Mouse (Mus musculus): ENCODE measurements around the gene Smyd3. TPM values are rescaled to one million over a fixed set of nuclear protein-coding genes. Genes with fewer than 3 reads are reported as not detected.

Smyd3 gene
- polyA plus RNA-seq, 1 experiment, result 40.2 TPM

DNA sequence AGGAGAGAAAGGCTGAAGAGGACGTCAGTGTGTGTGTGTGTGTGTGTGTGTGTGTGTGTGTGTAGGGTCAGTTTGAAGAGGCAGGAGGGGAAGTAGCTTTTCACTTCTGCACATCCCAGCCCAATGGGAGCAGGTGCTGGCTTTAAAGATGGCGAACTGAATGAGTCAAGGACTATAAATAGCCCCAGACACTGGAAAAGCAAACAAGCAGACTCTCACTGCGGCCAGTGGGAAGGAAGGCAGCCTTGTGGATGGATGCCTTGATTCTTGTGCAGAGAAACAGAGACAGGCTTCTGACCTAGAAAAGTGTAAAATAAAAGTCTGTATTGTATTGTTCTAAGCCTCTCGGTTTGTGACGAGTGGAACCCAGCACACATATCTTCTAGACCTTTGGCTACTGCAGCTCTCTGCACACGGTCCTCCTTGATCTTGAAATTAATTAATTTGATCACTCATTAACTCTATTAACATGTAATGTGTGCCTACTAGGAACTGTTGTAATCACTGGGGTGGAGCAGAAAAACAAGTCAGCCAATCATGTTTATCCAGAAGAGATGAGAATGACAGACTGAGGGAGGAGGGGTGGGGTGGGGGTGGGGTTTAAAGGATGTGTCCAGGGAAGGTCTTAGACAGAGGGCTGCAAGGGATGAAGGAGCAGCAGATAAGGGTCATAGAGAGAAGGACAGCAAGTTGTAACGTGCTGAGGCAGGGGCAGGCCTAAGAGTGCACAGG is 463.3 kb downstream of the Smyd3 start:
- H3K4me1 ChIP-seq (ENCODE audit: control insufficient read depth, insufficient read depth, low read length), result no peaks in the 10 kb centered on the region
- no peak overlapping the region for H3K9ac ChIP-seq (ENCODE audit: low read depth, poor library complexity, severe bottlenecking)
- H3K36me3 ChIP-seq (ENCODE audit: control insufficient read depth, insufficient read depth, low read length, poor library complexity, severe bottlenecking), result no peaks in the 10 kb centered on the region
- H3K9me3 ChIP-seq (replicated peaks; ENCODE audit: control insufficient read depth, insufficient read depth, low read length, poor library complexity, severe bottlenecking), result no peaks in the 10 kb centered on the region
- TF ChIP-seq CTCF (IDR thresholded peaks at IDR 0.05; ENCODE audit: low read depth, low read length), result no peak
- no peak for TF ChIP-seq POLR2A (IDR thresholded peaks at IDR 0.05; ENCODE audit: insufficient read depth, low read length)
- no peak for TF ChIP-seq EP300 (IDR thresholded peaks at IDR 0.05; ENCODE audit: insufficient read depth, low read depth, low read length)
- no peaks in the 10 kb centered on the region for H3K27me3 ChIP-seq (ENCODE audit: control insufficient read depth, insufficient read depth, low read length, poor library complexity, severe bottlenecking)
- H3K4me3 ChIP-seq (ENCODE audit: low read depth, low read length), result no peak overlapping the region
- H3K27ac ChIP-seq (ENCODE audit: insufficient read depth, low read length), result no peak overlapping the region

DNA sequence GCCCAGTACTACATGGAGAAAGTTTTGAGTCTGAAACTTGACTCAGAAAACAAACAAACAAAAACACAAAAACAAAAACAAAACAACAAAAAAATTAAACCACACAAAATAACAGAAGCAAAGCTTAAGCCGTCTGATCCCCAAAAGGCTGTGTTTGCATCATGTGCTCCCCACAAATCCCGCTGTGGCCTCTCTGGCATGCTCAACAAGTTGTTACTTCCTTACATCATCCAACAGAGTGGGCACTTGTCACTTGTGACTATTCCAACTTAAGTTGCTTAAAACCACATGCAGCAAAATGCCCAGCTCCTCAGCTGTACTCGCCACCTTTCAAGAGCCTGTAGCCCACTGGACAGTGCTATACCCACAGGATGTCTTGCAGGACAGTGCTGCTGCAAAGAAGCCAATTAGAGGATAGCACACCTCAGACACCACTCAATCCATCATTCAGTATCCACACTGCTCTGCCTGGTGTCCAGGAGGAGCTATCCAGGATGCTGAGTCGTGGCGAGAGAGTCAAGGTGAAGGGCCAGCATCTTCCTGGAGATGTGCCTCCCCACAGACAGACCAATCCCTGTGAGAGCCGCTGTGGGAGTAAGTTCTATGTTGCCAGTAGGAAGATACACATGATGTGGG is 465.2 kb downstream of the Smyd3 start:
- Histone ChIP-seq H3K4me1 (ENCODE audit: control insufficient read depth, insufficient read depth, low read length) (no peaks in the 10 kb centered on the region), H3K9ac (ENCODE audit: low read depth, poor library complexity, severe bottlenecking) (no peak overlapping the region), H3K4me3 (ENCODE audit: low read depth, low read length) (no peak overlapping the region), H3K36me3 (ENCODE audit: control insufficient read depth, insufficient read depth, low read length, poor library complexity, severe bottlenecking) (no peaks in the 10 kb centered on the region), H3K9me3 (replicated peaks; ENCODE audit: control insufficient read depth, insufficient read depth, low read length, poor library complexity, severe bottlenecking) (no peaks in the 10 kb centered on the region), H3K27ac (ENCODE audit: insufficient read depth, low read length) (no peak overlapping the region), H3K27me3 (ENCODE audit: control insufficient read depth, insufficient read depth, low read length, poor library complexity, severe bottlenecking) (no peaks in the 10 kb centered on the region)
- TF ChIP-seq POLR2A (IDR thresholded peaks at IDR 0.05; ENCODE audit: insufficient read depth, low read length), result no peak
- no peak for TF ChIP-seq EP300 (IDR thresholded peaks at IDR 0.05; ENCODE audit: insufficient read depth, low read depth, low read length)
- no peak for TF ChIP-seq CTCF (IDR thresholded peaks at IDR 0.05; ENCODE audit: low read depth, low read length)

DNA sequence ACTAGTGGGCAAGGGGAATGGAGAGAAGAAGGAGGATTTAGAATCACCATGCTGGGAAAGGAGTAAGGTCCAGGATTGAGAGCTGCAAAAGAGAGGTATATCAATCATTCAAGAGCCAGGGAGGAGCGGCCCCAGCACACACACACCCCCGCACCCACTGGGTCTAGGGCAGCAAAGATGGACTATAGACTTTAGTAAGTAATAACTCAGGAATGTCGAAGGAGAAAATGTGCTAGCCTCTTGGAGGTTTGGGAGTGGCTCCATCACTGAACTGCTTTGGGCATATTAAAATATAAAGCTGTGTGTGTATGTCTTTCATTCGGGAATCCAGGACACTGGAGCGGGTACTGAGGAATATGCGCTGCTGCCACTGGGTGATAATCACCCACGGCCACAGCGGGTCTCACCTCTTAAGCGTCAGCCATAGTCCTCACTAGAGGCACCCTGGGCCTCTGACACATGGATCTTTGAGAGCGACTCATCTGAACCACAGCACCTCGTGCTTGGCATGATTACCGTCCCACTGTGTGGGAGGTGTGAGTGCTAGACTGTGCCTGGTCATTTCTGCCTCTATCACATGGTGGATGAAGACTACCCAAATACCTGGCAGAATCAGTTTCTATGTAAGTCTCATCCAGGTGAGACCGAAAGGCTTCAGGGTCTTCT is 469.8 kb downstream of the Smyd3 start:
- H3K36me3 ChIP-seq (ENCODE audit: control insufficient read depth, insufficient read depth, low read length, poor library complexity, severe bottlenecking), result no peaks in the 10 kb centered on the region
- H3K9ac ChIP-seq (ENCODE audit: low read depth, poor library complexity, severe bottlenecking), result no peak overlapping the region
- H3K4me3 ChIP-seq (ENCODE audit: low read depth, low read length), result no peak overlapping the region
- no peak overlapping the region for H3K27ac ChIP-seq (ENCODE audit: insufficient read depth, low read length)
- H3K4me1 ChIP-seq (ENCODE audit: control insufficient read depth, insufficient read depth, low read length), result no peaks in the 10 kb centered on the region
- H3K27me3 ChIP-seq (ENCODE audit: control insufficient read depth, insufficient read depth, low read length, poor library complexity, severe bottlenecking), result no peaks in the 10 kb centered on the region
- no peaks in the 10 kb centered on the region for H3K9me3 ChIP-seq (replicated peaks; ENCODE audit: control insufficient read depth, insufficient read depth, low read length, poor library complexity, severe bottlenecking)
- TF ChIP-seq CTCF (IDR thresholded peaks at IDR 0.05; ENCODE audit: low read depth, low read length), result no peak
- no peak for TF ChIP-seq EP300 (IDR thresholded peaks at IDR 0.05; ENCODE audit: insufficient read depth, low read depth, low read length)
- no peak for TF ChIP-seq POLR2A (IDR thresholded peaks at IDR 0.05; ENCODE audit: insufficient read depth, low read length)

DNA sequence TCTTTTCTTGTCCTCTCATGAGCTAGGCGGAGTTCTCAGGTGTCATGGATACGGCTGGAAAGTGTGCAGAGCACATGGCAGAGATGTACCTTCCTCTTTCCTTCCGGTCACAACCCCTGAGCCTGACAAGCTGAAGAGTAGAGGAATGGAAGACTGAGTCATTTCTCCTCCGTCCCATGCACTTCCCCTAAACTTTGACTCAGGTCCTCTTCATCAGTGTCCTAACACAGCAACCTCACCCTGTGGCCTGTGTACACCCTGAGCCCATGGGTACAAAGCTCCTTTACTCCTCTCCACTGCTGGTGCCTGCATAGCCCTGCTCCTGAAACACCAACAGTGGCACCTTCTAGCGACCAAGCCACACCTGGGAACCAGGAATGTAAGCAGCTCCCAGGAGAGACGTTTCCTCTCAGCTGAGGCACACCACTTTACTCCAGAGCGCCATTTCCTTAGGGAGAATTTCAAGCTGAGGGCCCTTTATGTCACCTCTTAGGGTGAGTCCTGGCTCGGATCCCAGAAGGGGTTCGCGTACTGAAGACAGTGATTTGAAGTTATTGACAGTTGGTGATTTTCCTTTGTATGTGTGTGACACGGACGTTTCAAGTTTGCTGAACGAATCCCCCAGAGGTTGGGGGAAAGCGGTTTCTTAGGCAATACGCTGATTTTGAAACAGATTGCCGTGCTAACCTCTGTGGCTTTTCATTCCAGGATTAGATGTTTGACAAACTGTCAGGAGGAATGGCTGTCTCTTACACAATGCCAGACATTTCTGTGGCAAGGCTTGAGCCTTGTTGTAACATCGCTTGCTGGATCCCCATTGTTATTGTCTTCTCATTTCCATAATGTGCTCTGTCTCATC is 471.8 kb downstream of the Smyd3 start:
- no peak overlapping the region for H3K9ac ChIP-seq (ENCODE audit: low read depth, poor library complexity, severe bottlenecking)
- no peaks in the 10 kb centered on the region for H3K36me3 ChIP-seq (ENCODE audit: control insufficient read depth, insufficient read depth, low read length, poor library complexity, severe bottlenecking)
- no peaks in the 10 kb centered on the region for H3K27me3 ChIP-seq (ENCODE audit: control insufficient read depth, insufficient read depth, low read length, poor library complexity, severe bottlenecking)
- H3K27ac ChIP-seq (ENCODE audit: insufficient read depth, low read length), result no peak overlapping the region
- no peak overlapping the region for H3K4me3 ChIP-seq (ENCODE audit: low read depth, low read length)
- H3K4me1 ChIP-seq (ENCODE audit: control insufficient read depth, insufficient read depth, low read length), result no peaks in the 10 kb centered on the region
- H3K9me3 ChIP-seq (replicated peaks; ENCODE audit: control insufficient read depth, insufficient read depth, low read length, poor library complexity, severe bottlenecking), result no peaks in the 10 kb centered on the region
- TF ChIP-seq CTCF (IDR thresholded peaks at IDR 0.05; ENCODE audit: low read depth, low read length) (no peak), POLR2A (IDR thresholded peaks at IDR 0.05; ENCODE audit: insufficient read depth, low read length) (no peak), EP300 (IDR thresholded peaks at IDR 0.05; ENCODE audit: insufficient read depth, low read depth, low read length) (no peak)

DNA sequence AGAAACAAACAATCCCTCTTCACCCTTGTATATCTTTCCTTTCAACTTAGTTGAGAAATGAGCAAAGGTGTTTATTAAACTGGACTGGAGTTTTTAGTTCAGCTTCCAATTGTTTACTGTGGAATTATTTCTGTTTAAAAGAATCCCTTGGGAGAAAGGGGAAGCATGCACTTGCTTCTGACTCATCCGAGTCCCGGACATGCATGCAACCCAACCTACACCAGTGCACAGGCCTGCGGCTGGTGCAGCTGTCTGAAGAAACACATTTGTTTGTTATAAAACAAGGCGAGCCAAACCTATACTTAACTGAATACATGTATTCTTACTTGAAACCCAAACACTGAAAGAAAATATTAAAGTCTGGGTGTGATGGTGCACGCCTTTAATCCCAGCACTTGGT is 473.7 kb downstream of the Smyd3 start:
- Histone ChIP-seq H3K36me3 (ENCODE audit: control insufficient read depth, insufficient read depth, low read length, poor library complexity, severe bottlenecking) (no peaks in the 10 kb centered on the region), H3K4me1 (ENCODE audit: control insufficient read depth, insufficient read depth, low read length) (no peaks in the 10 kb centered on the region), H3K9ac (ENCODE audit: low read depth, poor library complexity, severe bottlenecking) (no peak overlapping the region), H3K9me3 (replicated peaks; ENCODE audit: control insufficient read depth, insufficient read depth, low read length, poor library complexity, severe bottlenecking) (no peaks in the 10 kb centered on the region), H3K4me3 (ENCODE audit: low read depth, low read length) (no peak overlapping the region), H3K27me3 (ENCODE audit: control insufficient read depth, insufficient read depth, low read length, poor library complexity, severe bottlenecking) (no peaks in the 10 kb centered on the region), H3K27ac (ENCODE audit: insufficient read depth, low read length) (no peak overlapping the region)
- TF ChIP-seq EP300 (IDR thresholded peaks at IDR 0.05; ENCODE audit: insufficient read depth, low read depth, low read length), result no peak
- no peak for TF ChIP-seq CTCF (IDR thresholded peaks at IDR 0.05; ENCODE audit: low read depth, low read length)
- TF ChIP-seq POLR2A (IDR thresholded peaks at IDR 0.05; ENCODE audit: insufficient read depth, low read length), result no peak
